Mouse (Mus musculus) kidney, embryonic 16.5 days (tissue): ENCODE measurements at regions not wholly inside any gene's neighbourhood (a gene's known extent, or its start where the extent isn't known, plus 50 kb on each side); places are given as distances from the start of the nearest gene placed in this dataset.

Experiments
- ATAC-seq: fragments of 200-750 bp; cut with Nextera tagmentation; 2 replicates; pipeline ENCODE4 v1.8.0; 2017; ENCODE audit warnings: moderate TSS enrichment; ENCODE audit not compliant: low FRiP score, low TSS enrichment
- H3K27ac ChIP-seq: fragments of 300-500 bp; sonication (generic); 2 replicates; pipeline ENCODE4 v1.5.1; 2014; ENCODE audit warnings: low read length
- H3K27me3 ChIP-seq: fragments of 300-500 bp; sonication (generic); 2 replicates; pipeline ENCODE4 v1.6.1; 2014; ENCODE audit warnings: low read length, control low read depth, mixed read lengths; ENCODE audit not compliant: insufficient read depth
- H3K36me3 ChIP-seq: fragments of 300-500 bp; sonication (generic); 2 replicates; pipeline ENCODE4 v1.6.1; 2014; ENCODE audit warnings: low read length, control low read depth, mixed read lengths; ENCODE audit not compliant: insufficient read depth
- H3K4me1 ChIP-seq: fragments of 300-500 bp; sonication (generic); 2 replicates; pipeline ENCODE4 v1.6.1; 2014; ENCODE audit warnings: low read length, control low read depth, mixed read lengths; ENCODE audit not compliant: insufficient read depth
- H3K4me2 ChIP-seq: fragments of 300-500 bp; sonication (generic); replicated peaks from 2 replicates; pipeline ENCODE4 v1.6.1; 2014; ENCODE audit warnings: low read depth, low read length
- H3K4me3 ChIP-seq: fragments of 300-500 bp; sonication (generic); 2 replicates; pipeline ENCODE4 v1.5.1; 2014; ENCODE audit warnings: mild to moderate bottlenecking, low read length
- H3K9ac ChIP-seq: fragments of 300-500 bp; sonication (generic); replicated peaks from 2 replicates; pipeline ENCODE4 v1.6.1; 2014; ENCODE audit warnings: low read length
- H3K9me3 ChIP-seq: fragments of 300-500 bp; sonication (generic); 2 replicates; pipeline ENCODE4 v1.6.1; 2016; ENCODE audit warnings: low read length, control low read depth
- WGBS: fragments of 180-500 bp; shearing (Covaris S2); extraction: QIAGEN DNeasy Blood & Tissue Kit; methylation state at CpG from one replicate; pipeline ENCODE4 v1.1.7; 2014; 5-methylcytosine and 5-hydroxymethylcytosine counted together

- H3K9ac ChIP-seq, result no peak overlapping the region
- H3K4me1 ChIP-seq, result no peaks in the 10 kb centered on the region
- no peak for ATAC-seq
- no peaks in the 10 kb centered on the region for H3K9me3 ChIP-seq
- no peaks in the 10 kb centered on the region for H3K36me3 ChIP-seq
- 37% methylated on average over 4 of the region's 4 CpGs for WGBS
- no peaks in the 10 kb centered on the region for H3K27me3 ChIP-seq
- no peak overlapping the region for H3K4me3 ChIP-seq
- no peak overlapping the region for H3K27ac ChIP-seq
- no peak overlapping the region for H3K4me2 ChIP-seq
Measured at GRCm38 (mm10) chrX:70089154-70089801, 144.2 kb downstream of the 1700020N15Rik start.

GRCm38 (mm10) chrX:70094259-70094658, 149.2 kb downstream of the 1700020N15Rik start:
- Histone ChIP-seq H3K9ac (no peak overlapping the region), H3K36me3 (no peaks in the 10 kb centered on the region), H3K4me1 (no peaks in the 10 kb centered on the region), H3K27ac (no peak overlapping the region), H3K4me2 (no peak overlapping the region), H3K9me3 (no peaks in the 10 kb centered on the region), H3K27me3 (no peaks in the 10 kb centered on the region), H3K4me3 (no peak overlapping the region)
- peak; percentile 70; the same call in 1 of the 2 replicates for ATAC-seq
- WGBS, result 36% methylated on average over 4 of the region's 4 CpGs

DNA sequence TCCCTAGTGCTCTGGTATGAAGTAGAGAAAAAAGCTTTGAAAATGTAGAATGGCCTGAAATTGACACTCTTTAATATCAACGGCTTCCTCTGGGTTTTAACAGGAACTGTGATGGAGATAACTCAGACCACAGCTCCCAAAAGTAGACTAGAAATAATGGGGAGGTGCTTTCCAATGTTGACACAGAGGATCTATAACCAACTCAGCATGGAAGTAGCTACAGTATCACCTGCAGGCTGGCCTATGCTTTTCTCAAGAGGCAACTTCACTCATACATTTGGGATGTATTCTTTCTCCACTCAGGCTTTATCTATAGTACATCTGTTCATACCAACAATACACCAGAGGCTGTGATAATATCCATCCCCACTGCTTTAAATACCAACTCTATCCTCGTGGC, 154.5 kb downstream of the 1700020N15Rik start:
- Histone ChIP-seq H3K9ac (no peak overlapping the region), H3K27ac (no peak overlapping the region), H3K4me1 (no peaks in the 10 kb centered on the region), H3K27me3 (no peaks in the 10 kb centered on the region), H3K36me3 (no peaks in the 10 kb centered on the region), H3K4me3 (no peak overlapping the region), H3K4me2 (no peak overlapping the region), H3K9me3 (no peaks in the 10 kb centered on the region)
- 72% methylated on average over 2 of the region's 2 CpGs for WGBS
- no peak for ATAC-seq
